Mouse (Mus musculus) right cerebral cortex, postnatal 4 days (tissue): ENCODE data around the gene Arhgap28.

ENCODE experiments used
- DNase-seq: peaks from one replicate; pipeline ENCODE4 v3.0.0-alpha.2; 2022

The Arhgap28 gene

DNA sequence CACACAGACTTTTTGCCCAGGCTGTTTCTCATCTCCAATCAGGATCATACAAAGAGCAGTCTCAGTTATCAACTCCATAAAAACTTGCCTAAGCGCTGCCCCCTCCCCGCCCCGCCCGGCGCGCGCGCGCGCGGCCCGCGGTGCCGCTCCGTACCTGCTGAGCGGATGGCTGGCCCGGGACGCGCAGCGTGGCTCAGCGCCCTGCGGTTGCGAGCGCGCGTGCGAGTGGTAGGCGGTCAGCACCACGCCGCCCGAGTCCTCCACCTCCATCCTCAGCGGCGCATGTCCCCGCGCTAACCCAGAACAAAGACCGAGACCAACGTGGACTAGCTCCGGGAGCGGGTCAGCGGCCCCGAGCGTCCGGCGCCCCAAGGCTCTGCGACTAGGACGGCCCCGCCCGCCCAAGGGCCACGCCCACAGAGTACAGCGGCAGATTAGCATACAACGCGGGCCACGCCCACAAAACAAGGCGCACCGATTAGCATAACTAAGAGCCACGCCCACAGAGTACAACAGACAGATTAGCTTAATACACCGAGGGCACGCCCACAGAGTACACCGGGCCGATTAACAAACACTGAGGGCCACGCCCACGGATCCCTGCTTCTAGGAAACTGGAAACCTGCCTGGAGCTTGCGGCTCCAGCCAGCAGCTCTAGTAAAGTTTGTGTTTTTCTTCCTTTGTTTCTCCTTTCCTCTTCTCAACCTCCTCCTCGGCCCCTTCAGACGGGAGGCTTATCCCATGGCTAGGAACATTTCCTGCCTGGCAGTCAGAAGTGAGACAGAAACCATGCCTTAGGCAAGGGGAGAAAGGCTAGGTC is at the start of gene Arhgap28:
Gene Arhgap28 (minus strand): TSS at position 380 of the 820 bp plus-strand sequence.
- DNase-seq, result peak; percentile 53

DNA sequence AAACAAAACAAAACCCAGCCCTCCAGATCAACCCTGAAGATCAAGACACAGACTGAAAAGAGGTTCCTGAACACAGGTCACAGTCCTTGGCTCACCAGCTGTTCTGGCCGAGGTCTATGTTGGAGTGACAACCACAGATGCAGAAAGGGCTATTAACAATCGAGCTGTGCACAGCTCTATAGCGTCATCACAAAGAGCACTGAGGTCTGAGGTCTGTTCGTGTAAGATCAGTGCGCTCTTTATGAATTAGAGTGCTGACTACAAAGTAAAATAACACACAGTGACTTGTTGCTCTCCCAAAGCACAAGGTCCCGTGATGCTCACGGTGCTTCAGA is 42.4 kb upstream of the Arhgap28 start:
- DNase-seq, result no peak

DNA sequence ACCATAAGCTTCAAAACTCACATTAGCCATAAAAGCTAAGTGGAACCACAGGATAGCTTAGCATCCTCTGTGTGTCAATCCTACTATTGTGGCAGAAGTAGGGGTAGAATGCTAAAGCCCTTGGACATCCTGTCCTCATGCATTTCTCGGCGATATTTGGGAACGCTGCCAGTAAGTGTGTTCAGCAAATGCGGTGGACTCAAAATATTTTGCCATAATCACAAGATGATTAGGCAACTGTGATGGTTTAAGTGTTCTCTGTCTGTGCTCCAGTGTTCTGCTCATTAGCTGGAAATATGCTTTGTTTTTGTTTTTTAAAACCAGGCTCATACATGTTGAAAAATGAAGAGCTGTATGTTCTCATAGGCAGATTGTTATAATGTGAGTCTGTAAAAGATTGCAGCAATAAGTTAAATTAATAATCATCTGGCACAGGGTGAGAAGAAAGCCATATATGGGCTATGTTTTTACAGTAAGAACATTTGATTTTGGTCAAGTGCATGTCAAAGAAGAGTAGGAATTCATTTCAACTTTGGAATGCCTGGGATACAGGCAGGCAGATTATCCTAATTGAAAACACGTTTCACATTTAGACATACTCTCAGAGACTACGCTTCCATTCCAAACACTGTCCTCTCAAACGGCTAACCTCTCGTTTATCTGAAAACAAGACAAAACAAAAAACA is 41.9 kb upstream of the Arhgap28 start:
- no peak for DNase-seq

DNA sequence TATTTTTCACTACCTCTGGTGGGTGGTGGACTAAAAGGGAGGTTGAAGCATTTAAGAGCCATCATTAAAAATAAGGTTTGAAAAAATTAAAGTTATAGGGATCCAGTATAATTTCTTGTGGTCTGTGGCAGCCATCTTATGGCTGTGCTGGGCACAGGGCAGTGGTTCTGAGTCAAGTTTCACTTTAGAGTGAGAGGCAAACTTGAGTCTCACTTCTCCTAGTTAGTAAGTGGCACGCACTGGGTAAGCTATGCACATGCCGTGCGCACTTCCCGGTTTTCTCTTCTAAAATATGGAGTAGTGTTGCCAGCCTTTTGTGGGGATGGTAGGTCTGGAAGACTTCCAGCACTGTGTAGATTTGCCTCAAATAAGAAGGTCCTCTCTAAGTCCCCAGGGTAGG is 38.5 kb upstream of the Arhgap28 start:
- no peak for DNase-seq

DNA sequence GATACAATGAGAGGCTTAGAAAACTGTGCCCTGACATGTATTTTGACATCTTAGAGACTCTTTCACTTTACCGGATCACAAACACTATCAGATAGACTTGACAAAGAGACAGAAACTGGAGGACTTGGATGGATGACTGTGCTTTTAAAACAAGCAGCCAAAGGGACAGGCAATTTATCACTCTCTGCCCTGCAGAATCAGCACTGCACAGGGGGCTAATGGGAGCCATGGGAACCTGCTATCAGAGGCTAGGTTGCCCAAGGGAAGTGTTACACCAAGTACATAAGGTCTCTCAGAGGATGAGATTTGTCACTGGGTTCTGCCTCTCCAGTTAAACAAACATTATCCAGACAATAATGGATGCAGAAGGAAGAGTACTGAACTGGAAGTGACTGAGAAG is 33.1 kb upstream of the Arhgap28 start:
- DNase-seq, result no peak

DNA sequence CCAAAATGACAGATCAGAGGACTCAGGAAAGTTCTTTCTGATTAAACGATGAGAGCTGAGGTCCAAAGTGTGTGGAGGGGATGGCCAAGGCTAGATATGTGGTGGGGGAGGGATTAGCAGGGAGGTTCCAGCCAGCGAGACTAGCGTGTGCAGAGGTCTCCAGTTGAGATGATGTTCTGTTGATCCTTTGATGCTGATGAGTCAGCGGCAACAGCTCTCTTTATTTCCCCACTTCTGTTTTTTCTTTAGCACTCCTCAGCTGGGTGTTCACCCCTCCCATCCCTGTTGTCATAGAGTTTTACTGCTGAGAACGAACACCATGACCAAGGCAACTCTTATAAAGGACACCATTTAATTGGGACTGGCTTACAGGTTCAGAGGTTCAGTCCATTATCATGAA is 25.6 kb upstream of the Arhgap28 start:
- no peak for DNase-seq

DNA sequence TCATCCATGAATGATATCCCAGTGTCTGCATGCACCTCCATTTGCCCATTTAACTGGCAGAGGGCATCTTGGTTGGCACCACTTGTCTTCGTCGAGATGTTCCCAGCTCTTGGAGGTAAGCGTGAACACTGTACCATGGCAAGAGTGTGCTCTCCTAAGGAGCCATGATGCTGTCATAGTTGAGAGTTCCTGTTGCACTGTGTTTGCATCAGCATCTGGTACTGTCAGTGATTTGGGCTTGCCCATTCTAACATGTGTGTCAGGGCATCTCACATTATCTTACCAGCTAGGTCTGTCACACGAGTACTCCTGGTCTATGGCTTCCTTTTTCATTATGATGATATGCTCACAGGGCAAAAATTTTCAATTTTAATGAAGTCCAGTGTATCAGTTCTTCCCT is 24.6 kb upstream of the Arhgap28 start:
- no peak for DNase-seq

DNA sequence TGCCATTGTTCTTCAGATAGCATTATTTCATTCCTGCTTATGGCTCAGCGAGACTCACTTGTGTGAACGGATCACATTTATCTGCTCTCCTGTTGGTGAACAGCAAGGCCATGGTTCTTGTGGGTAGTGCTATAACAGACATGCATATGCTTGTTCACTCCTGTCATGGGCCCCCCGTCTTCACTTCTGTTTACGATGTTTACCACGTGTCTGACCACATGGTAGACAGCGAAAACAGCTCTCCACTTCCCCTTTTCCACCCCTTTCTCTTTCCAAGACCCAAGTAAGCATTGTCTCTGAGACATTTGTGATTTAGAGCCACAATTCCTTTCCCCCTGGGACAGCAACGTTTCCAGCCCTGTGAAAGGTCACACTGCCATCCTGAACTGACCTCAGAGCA is 20.4 kb upstream of the Arhgap28 start:
- no peak for DNase-seq

DNA sequence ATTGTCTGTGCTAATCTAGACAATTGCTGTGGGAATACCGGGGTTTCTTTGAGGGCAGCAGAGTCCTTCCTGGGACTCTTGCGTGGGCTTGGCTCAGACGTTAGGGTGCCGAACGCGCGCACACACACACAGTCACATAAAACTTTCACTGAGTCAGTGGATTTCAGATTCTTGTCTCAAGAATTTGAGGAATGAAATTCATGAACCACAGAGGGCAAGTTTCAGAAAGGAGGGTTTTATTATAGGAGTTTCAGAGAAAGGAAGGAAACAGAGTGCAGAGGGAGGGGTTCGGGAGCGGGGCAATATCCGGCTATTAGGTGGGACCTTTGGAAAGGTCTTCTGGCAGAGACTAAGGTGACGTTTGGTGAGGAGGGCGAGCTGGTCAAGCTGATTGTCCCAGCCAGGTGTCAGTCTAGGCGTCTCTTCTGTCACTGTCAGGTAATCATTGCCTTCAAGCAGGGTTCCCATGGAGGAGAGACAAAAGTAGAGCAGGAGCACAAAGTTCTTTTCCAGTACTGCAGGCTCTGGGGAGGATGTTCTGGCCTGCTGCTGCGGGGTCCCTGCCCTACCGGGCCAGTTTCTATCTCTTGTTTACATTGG is 15.6 kb upstream of the Arhgap28 start:
- DNase-seq, result no peak

DNA sequence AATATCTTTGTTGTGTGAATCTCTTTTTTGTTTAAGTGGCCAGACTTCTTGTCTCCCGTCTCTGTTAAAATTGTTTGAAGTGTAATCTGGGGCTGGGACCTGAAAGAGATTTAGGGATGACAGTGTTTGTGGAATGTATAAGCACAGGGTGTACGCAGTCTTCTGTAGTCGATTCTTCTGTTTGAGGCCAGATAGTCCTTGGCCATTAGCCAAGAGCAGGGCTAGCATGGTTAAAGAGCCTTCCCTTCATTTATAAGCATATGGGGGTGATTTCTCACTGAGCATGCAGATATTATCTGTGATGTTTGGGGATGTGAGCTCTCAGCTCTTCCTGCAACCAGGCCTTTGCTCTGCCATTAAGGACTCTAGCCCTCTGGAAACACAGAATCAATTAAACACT is 13.2 kb upstream of the Arhgap28 start:
- no peak for DNase-seq

DNA sequence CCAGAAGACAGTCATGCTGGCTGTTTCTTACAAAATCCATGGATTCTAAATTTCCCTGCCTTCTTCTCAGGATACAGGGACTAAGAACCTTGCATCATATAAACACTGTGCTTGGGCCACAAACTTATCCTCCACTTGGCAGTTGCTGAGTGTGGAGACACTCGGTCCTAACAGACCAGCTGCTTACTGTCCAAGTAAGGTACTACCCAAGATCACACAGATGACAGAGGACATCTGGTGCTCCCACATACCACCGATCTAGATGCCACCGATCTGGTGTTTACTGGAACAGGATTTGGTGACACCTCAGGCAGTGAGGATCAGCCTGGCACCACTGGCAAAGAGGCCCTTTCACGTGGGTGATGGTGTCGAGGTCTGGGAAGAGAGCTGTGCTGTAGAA is 7.7 kb upstream of the Arhgap28 start:
- DNase-seq, result no peak

DNA sequence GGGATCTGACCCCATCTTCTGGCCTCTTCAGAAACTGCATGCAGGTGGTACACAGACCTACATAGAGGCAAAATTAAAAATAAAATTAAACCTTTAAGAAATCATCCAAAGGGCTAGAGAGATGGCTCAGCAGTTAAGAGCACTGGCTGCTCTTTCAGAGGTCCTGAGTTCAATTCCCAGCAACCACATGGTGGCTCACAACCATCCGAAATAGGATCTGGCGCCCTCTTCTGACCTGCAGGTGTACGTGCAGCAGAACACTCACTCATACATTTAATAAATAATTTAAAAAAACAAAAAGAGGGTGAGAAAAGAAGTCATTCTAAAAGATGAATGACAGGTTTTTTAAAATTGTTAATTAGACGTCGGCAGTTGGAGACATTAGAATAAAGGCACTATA is 6.1 kb upstream of the Arhgap28 start:
- DNase-seq, result no peak

DNA sequence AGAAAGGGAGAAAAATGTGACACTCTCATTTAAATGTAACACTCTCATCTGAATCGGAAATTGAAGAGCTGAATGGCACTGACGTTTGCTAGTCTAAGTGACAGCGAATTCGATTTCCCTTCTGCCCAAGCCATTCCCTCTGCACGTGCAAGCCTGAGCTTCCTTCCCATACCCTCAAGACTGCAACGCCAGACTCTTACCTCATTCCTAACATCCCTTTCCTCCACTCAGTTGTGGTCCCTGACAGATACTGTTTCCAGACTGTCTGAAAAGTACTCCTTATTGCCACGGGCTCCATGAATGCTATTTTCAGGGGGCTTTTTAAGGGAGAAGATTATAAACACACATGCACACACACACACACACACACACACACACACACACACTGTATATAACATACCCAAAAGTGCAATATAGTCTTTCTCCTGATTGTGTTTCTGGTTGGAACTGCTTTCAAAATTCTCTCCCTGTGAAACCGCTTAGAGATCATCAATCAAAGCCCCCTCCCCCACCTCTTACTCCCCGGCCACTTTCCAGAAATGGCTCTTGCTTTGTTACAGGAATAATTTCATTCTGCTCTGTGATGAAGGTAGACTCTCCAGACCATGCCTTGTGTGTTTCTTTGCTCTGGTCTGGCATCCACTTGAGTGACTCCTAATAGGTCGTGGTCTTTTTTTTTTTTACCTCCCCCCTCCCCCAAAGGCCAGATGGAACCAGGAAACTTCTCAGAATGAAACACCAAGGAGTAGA is 836 bp upstream of the Arhgap28 start:
- DNase-seq, result no peak

DNA sequence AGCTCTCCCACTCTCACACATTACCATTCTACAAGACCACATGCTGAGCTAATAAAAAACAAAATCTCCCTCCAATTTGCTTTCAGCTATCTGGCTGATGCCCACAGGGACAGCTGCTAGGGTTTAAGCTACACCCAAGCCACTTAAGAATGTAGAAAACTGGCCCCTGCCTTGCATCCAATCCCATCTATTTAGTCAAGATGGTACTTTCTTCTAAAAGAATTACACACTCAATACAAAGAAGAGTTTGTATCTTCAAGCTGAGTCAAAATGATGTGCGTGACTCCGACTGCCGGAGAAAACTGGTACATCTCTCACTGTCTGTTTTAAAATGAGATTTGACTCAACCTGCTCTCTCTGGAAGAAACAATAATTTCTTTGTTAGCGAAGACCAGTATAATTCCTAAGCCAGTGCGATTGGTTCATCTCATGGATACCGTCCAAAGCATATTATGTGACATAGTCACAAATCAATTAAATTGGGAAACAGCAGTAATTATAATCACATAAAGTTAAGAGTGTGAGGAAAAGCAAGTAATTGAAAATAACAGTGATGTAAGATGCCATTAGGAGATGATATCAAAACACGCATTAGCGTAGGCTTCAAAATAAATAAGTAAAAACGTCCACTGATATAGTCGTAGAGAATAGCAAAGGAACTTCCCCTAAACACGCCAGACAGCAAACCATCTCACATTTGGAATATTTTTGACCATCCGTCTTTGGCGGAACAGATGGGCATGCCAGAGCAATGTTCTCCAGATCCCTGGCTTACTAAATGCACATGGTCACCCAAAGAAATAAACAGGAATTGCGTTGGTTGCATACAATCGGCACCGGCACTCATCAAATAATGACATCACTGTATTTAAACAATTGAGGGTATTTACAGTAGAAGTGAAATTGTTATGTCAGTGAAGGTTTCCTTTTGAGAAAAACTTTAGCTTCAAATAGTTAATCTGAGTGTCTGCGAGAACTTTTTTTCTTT is 1.0 kb downstream of the Arhgap28 start:
- no peak for DNase-seq

DNA sequence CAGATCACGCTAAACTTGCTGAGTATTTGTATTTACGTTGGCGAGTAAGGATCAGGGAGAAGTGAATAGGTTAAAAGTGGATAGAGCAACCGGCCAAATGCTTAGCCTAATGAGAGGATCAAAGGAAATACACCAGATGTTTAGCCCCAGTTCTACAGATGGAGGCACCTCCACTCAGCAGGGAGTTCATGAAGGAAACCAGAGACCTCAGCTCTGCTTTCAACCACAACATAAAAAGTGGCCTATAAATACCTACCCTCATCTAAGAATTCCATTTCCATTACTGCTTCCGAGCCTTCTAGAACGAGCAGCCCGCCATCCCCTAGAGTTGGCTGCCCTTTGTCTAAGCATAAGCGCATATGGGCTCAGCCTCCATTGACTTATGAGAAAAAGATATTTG is 4.1 kb downstream of the Arhgap28 start:
- DNase-seq, result no peak

DNA sequence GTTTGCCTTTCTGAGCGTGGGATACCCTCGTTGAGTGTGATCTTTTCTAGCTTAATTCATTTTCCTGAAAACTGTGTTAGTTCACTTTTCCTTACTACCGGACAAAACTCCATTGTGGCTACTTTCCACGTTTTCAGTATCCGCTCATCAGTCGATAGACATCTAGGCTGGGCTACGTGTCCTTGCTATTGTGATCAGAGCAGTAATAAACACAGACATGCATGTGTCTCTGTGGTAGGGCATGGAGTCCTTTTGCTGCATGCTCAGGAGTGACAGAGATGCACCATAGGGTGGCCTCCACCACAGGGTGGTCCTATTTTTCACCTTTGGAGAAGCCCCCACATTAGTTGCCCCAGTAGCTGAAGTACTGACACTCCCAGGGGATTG is 7.2 kb downstream of the Arhgap28 start:
- no peak for DNase-seq

DNA sequence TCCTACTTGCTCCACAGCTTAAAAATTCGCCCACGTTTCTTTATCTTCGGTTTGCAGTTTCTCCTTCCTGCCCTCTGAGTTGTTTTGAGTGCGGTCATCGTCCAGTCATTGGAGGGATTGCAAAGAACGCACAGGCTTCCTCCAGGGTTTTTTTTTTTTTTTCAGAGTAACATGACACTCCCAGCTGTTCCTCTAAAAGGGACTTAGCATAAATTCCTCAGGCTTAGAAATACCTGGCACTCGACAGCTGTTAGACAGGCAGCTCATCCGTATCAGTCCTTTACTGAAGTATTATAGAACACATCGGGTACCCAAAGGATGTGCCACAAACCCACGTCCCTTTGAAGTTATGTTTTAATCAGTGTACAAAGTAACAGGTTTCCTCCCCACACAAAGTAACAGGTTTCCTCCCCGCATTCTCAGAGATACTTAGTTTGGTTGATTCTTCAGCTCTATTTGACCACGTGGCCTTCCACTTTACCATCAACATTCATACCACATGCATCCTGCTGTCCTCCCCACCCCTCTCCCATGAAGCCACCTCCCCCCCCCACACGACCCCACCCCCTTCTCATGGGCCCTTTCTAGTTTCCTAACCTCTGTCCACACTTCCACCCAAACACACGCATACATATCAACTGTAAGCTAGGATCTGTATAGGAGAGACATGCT is 7.7 kb downstream of the Arhgap28 start:
- no peak for DNase-seq

DNA sequence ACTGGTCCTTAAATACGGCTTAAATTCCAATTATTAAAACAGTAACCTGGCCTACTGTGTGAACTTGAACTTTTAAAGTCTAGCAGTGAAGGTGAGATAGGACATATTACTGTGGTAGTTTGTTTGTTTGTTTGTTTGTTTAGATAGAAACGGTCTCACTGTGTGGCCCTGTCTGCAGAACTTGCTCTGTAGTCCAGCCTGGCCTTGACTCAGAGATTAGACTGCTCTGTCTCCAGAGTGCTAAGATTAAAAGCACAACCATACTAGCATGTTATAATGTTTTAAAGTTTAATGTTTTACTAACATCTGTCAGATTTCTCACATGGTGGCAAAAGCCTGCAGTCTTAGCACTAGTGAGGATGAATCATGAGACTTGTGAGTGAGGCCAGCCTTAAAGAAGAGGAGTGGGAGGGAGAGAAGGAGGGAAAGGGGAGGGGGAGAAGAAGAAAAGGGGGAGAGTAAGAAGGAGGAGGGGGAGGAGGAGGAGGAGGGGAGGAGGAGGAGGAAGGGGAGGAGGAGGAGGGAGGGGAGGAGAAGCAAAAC is 8.6 kb downstream of the Arhgap28 start:
- DNase-seq, result no peak

DNA sequence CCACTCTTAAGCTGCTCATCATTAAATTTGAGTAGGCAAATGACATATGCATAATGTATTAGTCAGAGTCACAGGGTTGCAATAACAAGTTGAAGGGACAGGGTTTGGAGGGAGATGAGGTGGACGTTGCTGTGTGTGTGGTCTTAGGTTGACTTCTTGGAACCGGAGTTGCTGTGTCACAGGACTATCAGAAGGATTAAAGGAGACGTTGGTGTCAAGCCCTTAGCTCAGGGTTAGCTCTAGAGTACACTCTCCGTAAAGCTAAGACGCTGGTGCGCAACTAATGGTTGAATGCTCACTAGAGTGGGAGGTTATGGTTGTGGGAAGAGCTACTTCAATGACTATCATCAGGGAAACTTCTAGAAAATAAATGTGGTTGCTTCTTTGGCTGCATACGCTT is 9.1 kb downstream of the Arhgap28 start:
- DNase-seq, result no peak

DNA sequence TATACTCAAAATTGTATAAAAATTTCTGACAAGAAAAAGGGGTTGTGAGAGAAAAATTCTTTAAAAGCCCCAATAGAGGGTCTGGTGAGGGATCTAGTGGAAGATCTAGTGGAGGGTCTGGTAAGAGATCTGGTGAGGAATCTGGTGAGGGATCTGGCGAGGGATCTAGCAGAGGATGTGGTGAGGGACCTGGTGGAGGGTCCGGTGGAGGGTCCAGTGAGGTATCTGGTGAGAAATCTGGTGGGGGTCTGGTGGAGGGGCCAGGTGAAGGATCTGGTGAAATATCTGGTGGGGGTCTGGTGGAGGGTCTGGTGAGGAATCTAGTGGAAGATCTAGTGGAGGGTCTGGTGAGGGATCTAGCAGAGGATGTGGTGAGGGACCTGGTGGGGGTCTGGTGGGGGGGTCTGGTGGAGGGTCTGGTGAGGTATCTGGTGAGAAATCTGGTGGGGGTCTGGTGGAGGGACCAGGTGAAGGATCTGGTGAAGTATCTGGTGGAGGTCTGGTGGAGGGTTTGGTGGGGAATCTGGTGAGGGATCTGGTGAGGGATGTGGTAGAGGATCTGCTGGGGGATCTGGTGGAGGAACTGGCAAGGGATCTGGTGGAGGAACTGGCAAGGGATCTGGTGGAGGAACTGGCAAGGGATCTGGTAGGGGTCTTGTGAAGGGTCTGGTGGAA is 10.4 kb downstream of the Arhgap28 start:
- no peak for DNase-seq

DNA sequence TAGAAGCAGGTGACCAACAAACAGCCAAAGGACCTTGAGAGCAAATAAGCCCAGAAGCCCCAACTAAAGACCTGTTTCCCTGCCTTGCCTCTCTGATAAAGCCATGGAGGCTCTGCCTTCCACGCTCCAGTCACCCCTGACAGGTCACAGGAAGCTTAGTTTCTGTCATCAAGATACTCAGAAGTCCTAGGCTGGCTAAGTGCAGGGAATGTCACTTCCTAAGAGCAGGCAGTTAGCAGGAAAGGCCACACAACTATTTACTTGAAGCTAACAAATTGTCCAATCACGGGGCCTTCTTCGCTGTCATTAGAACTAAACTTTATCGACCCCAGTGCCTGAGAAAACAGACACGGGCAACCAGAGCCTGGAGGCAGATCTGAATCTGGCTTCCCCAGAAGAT is 14.2 kb downstream of the Arhgap28 start:
- DNase-seq, result no peak
